Mouse (Mus musculus): ENCODE data around the gene BC025920.
"Not testable (repeated sequence)": the region's sequence is repeated elsewhere in the genome, so short reads cannot be mapped to it uniquely, and the experiment has no call there.

The BC025920 gene

GRCm38 (mm10) chr10:81604019-81604967, 1.8 kb upstream of the BC025920 start:
- no peak for DNase-seq (ENCODE audit: low spot score)

- peak; percentile 90 for DNase-seq (ENCODE audit: low spot score)
These were observed 953 bp upstream of the BC025920 start for GRCm38 (mm10) chr10:81604968-81605665.

- DNase-seq (ENCODE audit: low spot score) = no peak
These were observed 450 bp upstream of the BC025920 start for GRCm38 (mm10) chr10:81605666-81605973.

GRCm38 (mm10) chr10:81608308-81608707, 2.2 kb downstream of the BC025920 start:
- no peak for DNase-seq (ENCODE audit: low spot score)

- no peak for DNase-seq (ENCODE audit: low spot score)
These were observed 6.7 kb downstream of the BC025920 start for GRCm38 (mm10) chr10:81612779-81613178.

GRCm38 (mm10) chr10:81615486-81615885, 9.4 kb downstream of the BC025920 start:
- no peak for DNase-seq (ENCODE audit: low spot score)

GRCm38 (mm10) chr10:81619976-81620375, 13.9 kb downstream of the BC025920 start:
- no peak for DNase-seq (ENCODE audit: low spot score)

- DNase-seq (ENCODE audit: low spot score) = no peak
These were observed 14.7 kb downstream of the BC025920 start for GRCm38 (mm10) chr10:81620786-81621185.

GRCm38 (mm10) chr10:81623441-81623840, 17.4 kb downstream of the BC025920 start:
- no peak for DNase-seq (ENCODE audit: low spot score)

GRCm38 (mm10) chr10:81626101-81626993, 20.3 kb downstream of the BC025920 start:
- DNase-seq (ENCODE audit: low spot score) = no peak

- peak; percentile 92 for DNase-seq (ENCODE audit: low spot score)
These were observed 21.1 kb downstream of the BC025920 start, which contains the start of gene Sirt6 for GRCm38 (mm10) chr10:81626994-81627835. Gene Sirt6, minus strand, starts transcription at chr10:81627797.

- peak; percentile 51 for DNase-seq (ENCODE audit: low spot score)
These were observed 21.8 kb downstream of the BC025920 start for GRCm38 (mm10) chr10:81627836-81628220.

GRCm38 (mm10) chr10:81628390-81628789, 22.3 kb downstream of the BC025920 start, which contains the start of gene Ankrd24:
Gene Ankrd24, plus strand, starts transcription at chr10:81628540.
- no peak for DNase-seq (ENCODE audit: low spot score)

- peak; percentile 92 for DNase-seq (ENCODE audit: low spot score)
These were observed 27.4 kb downstream of the BC025920 start for GRCm38 (mm10) chr10:81633253-81634099.

- no peak for DNase-seq (ENCODE audit: low spot score)
These were observed 30.3 kb downstream of the BC025920 start for GRCm38 (mm10) chr10:81636338-81636737.

GRCm38 (mm10) chr10:81638101-81638500, 32.0 kb downstream of the BC025920 start:
- DNase-seq (ENCODE audit: low spot score) = no peak

GRCm38 (mm10) chr10:81640825-81641224, 34.8 kb downstream of the BC025920 start:
- not testable (repeated sequence) for DNase-seq (ENCODE audit: low spot score)

- DNase-seq (ENCODE audit: low spot score) = no peak
These were observed 35.5 kb downstream of the BC025920 start for GRCm38 (mm10) chr10:81641566-81641965.

GRCm38 (mm10) chr10:81641978-81642647, 36.0 kb downstream of the BC025920 start:
- no peak for DNase-seq (ENCODE audit: low spot score)
